Mouse (Mus musculus) lung, embryonic 14.5 days (tissue): Measurements from ENCODE around the gene Lgals3bp. TPM values are rescaled to one million over a fixed set of nuclear protein-coding genes. Genes with fewer than 3 reads are reported as not detected.
A peak's percentile ranks its signal among the peaks of the same experiment; 100 is the strongest.

Source experiments
- ATAC-seq: fragments of 200-750 bp; cut with Nextera tagmentation; 2 replicates; pipeline ENCODE4 v1.8.0; 2017; ENCODE audit warnings: mild to moderate bottlenecking, moderate TSS enrichment, moderate library complexity; ENCODE audit not compliant: insufficient read depth
- DNase-seq: peaks from one replicate; pipeline ENCODE4 v3.0.0-alpha.2; 2015
- H3K27ac ChIP-seq: fragments of 300-500 bp; sonication (generic); 2 replicates; pipeline ENCODE4 v1.5.1; 2014; ENCODE audit warnings: low read depth, mild to moderate bottlenecking, moderate library complexity
- H3K27me3 ChIP-seq: fragments of 300-500 bp; sonication (generic); 2 replicates; pipeline ENCODE4 v1.6.1; 2014; ENCODE audit warnings: low read length, control low read depth; ENCODE audit not compliant: insufficient read depth
- H3K36me3 ChIP-seq: fragments of 300-500 bp; sonication (generic); 2 replicates; pipeline ENCODE4 v1.6.1; 2014; ENCODE audit warnings: control low read depth; ENCODE audit not compliant: insufficient read depth
- H3K4me1 ChIP-seq: fragments of 300-500 bp; sonication (generic); 2 replicates; pipeline ENCODE4 v1.6.1; 2014; ENCODE audit warnings: antibody characterized with exemption, control low read depth; ENCODE audit not compliant: insufficient read depth
- H3K4me2 ChIP-seq: fragments of 300-500 bp; sonication (generic); 2 replicates; pipeline ENCODE4 v1.6.1; 2014; ENCODE audit warnings: mild to moderate bottlenecking
- H3K4me3 ChIP-seq: fragments of 300-500 bp; sonication (generic); 2 replicates; pipeline ENCODE4 v1.5.1; 2014; ENCODE audit warnings: low read depth, low read length
- H3K9ac ChIP-seq: fragments of 300-500 bp; sonication (generic); 2 replicates; pipeline ENCODE4 v1.6.1; 2014
- H3K9me3 ChIP-seq: fragments of 300-500 bp; sonication (generic); 2 replicates; pipeline ENCODE4 v1.6.1; 2016; ENCODE audit warnings: low read depth, low read length, control low read depth
- CTCF ChIP-seq: IDR thresholded peaks from 2 replicates; pipeline ENCODE4 v1.5.1; 2016; ENCODE audit warnings: antibody characterized with exemption, low read depth
- whole genome bisulfite sequencing: fragments of 180-500 bp; shearing (Covaris S2); extraction: QIAGEN DNeasy Blood & Tissue Kit; methylation state at CpG from one replicate; pipeline ENCODE4 v1.1.7; 2014; 5-methylcytosine and 5-hydroxymethylcytosine counted together
- polyA plus RNA-seq: library from polyadenylated mRNA; unstranded; fragments of >200 nt; fragmentation: Nextera tagmentation; extraction: Ambion mirVana; gene quantifications from 2 replicates; pipeline ENCODE4 v1.2.1, GENCODE M21; 2014

The Lgals3bp gene
- polyA plus RNA-seq, 1 experiment from 2014 or later = 2.9 TPM

GRCm38 (mm10) chr11:118438665-118439414 is 36.9 kb upstream of the Lgals3bp start:
- Histone ChIP-seq H3K9ac (no peak overlapping the region), H3K27me3 (no peaks in the 10 kb centered on the region), H3K9me3 (no peaks in the 10 kb centered on the region), H3K36me3 (no peaks in the 10 kb centered on the region), H3K4me1 (peaks cover 5% of the 10 kb centered on the region; the same call in 1 of the 2 replicates), H3K4me2 (no peak overlapping the region), H3K4me3 (no peak overlapping the region), H3K27ac (peak overlapping the region; percentile 7; the same call in 1 of the 2 replicates)
- 29% methylated on average over 11 of the region's 11 CpGs for WGBS
- ATAC-seq = no peak
- peak; percentile 43 for DNase-seq
- no peak for TF ChIP-seq CTCF

- Histone ChIP-seq H3K27me3 (no peaks in the 10 kb centered on the region), H3K4me2 (no peak overlapping the region), H3K4me3 (no peak overlapping the region), H3K4me1 (peaks cover 13% of the 10 kb centered on the region; the same call in 1 of the 2 replicates), H3K27ac (no peak overlapping the region), H3K9me3 (no peaks in the 10 kb centered on the region), H3K36me3 (no peaks in the 10 kb centered on the region), H3K9ac (no peak overlapping the region)
- no peak for ATAC-seq
- peak; percentile 35 for TF ChIP-seq CTCF
- DNase-seq = peak; percentile 35
- WGBS = 31% methylated on average over 6 of the region's 6 CpGs
These were observed 34.6 kb upstream of the Lgals3bp start for GRCm38 (mm10) chr11:118436471-118436935.

GRCm38 (mm10) chr11:118434093-118434492 is 32.2 kb upstream of the Lgals3bp start:
- Histone ChIP-seq H3K27ac (peak overlapping the region; percentile 65; the same call in 1 of the 2 replicates), H3K36me3 (no peaks in the 10 kb centered on the region), H3K27me3 (no peaks in the 10 kb centered on the region), H3K4me3 (peak overlapping the region; percentile 32), H3K4me2 (peak overlapping the region; percentile 61), H3K9me3 (no peaks in the 10 kb centered on the region), H3K9ac (peak overlapping the region; percentile 51), H3K4me1 (peaks cover 20% of the 10 kb centered on the region; the same call in 1 of the 2 replicates)
- no peak for DNase-seq
- no peak for TF ChIP-seq CTCF
- 32% methylated on average over 13 of the region's 13 CpGs for WGBS
- ATAC-seq = no peak

- 40% methylated on average over 10 of the region's 10 CpGs for WGBS
- Histone ChIP-seq H3K4me3 (peak overlapping the region; percentile 32), H3K36me3 (no peaks in the 10 kb centered on the region), H3K4me1 (peaks cover 25% of the 10 kb centered on the region; the same call in 1 of the 2 replicates), H3K9ac (peak overlapping the region; percentile 51), H3K4me2 (peak overlapping the region; percentile 61), H3K27ac (peak overlapping the region; percentile 65; the same call in 1 of the 2 replicates), H3K9me3 (no peaks in the 10 kb centered on the region), H3K27me3 (no peaks in the 10 kb centered on the region)
- ATAC-seq (0 out of 2 replicates have a peak, but pooled peaks have one; percentile 29), DNase-seq (peak; percentile 76)
- TF ChIP-seq CTCF = no peak
These were observed 31.5 kb upstream of the Lgals3bp start for GRCm38 (mm10) chr11:118433398-118433868.

GRCm38 (mm10) chr11:118431100-118431948 is 29.4 kb upstream of the Lgals3bp start:
- H3K4me1 ChIP-seq = peaks cover 30% of the 10 kb centered on the region
- DNase-seq = no peak
- H3K27me3 ChIP-seq = no peaks in the 10 kb centered on the region
- no peak for ATAC-seq
- H3K9ac ChIP-seq = no peak overlapping the region
- no peak overlapping the region for H3K4me2 ChIP-seq
- no peaks in the 10 kb centered on the region for H3K36me3 ChIP-seq
- H3K9me3 ChIP-seq = no peaks in the 10 kb centered on the region
- no peak for TF ChIP-seq CTCF
- H3K27ac ChIP-seq = peak overlapping the region; percentile 6; the same call in 1 of the 2 replicates
- 79% methylated on average over 16 of the region's 16 CpGs for WGBS
- H3K4me3 ChIP-seq = no peak overlapping the region

- Histone ChIP-seq H3K9ac (0 out of 2 replicates have a peak overlapping the region, but pooled peaks have one; percentile 13), H3K9me3 (no peaks in the 10 kb centered on the region), H3K27ac (0 out of 2 replicates have a peak overlapping the region, but pooled peaks have one; percentile 19), H3K36me3 (no peaks in the 10 kb centered on the region), H3K4me1 (peaks cover 28% of the 10 kb centered on the region), H3K4me3 (no peak overlapping the region), H3K4me2 (peak overlapping the region; percentile 65; the same call in 1 of the 2 replicates), H3K27me3 (no peaks in the 10 kb centered on the region)
- DNase-seq (no peak), ATAC-seq (no peak)
- 11% methylated on average over 4 of the region's 4 CpGs for WGBS
- no peak for TF ChIP-seq CTCF
These were observed 28.5 kb upstream of the Lgals3bp start for GRCm38 (mm10) chr11:118430291-118430885.
